Comparison of ENCODE assay signal across 8 mouse cellular contexts in genomic region chr7:80825843-80826403, GRCm38 (mm10). TPM values are rescaled to one million over a fixed set of nuclear protein-coding genes. Genes with fewer than 3 reads are reported as not detected.
DNase-seq lines count a peak whose midpoint lies in the region; ATAC-seq lines count a peak whose summit lies in the region.

Iqgap1 (minus strand) TSS chr7:80825974.

- H3K4me3 ChIP-seq in kidney, embryonic 14.5 days (ENCODE audit: low read length): no peak within 1 kb of the TSS
- no peak within 1 kb of the TSS for H3K4me3 ChIP-seq in forebrain, embryonic 14.5 days (ENCODE audit: low read depth, low read length)
- H3K4me3 ChIP-seq in hindbrain, embryonic 14.5 days (replicated peaks; ENCODE audit: low read length): no peak within 1 kb of the TSS
- no peak within 1 kb of the TSS for H3K4me3 ChIP-seq in lung, embryonic 16.5 days (ENCODE audit: low read length)

- no peak for DNase-seq in kidney, postnatal 14 days
- DNase-seq in NIH3T3 (ENCODE audit: low read depth): peak; percentile 69
- DNase-seq in forebrain, embryonic 14.5 days (ENCODE audit: low spot score): no peak
- DNase-seq in hindbrain, embryonic 14.5 days (ENCODE audit: low spot score): no peak
- no peak for DNase-seq in retina, postnatal 1 day
- DNase-seq in B cell, adult 2 months: no peak

- H3K9me3 ChIP-seq in kidney, embryonic 14.5 days (ENCODE audit: control insufficient read depth, low read length): no peaks in the 10 kb centered on the region
- H3K9me3 ChIP-seq in forebrain, embryonic 14.5 days (replicated peaks; ENCODE audit: control insufficient read depth, low read length): no peaks in the 10 kb centered on the region
- no peaks in the 10 kb centered on the region for H3K9me3 ChIP-seq in hindbrain, embryonic 14.5 days (ENCODE audit: control insufficient read depth, low read length)
- H3K9me3 ChIP-seq in lung, embryonic 16.5 days (ENCODE audit: control insufficient read depth, low read length): no peaks in the 10 kb centered on the region

- no peak within 1 kb of the TSS for H3K9ac ChIP-seq in kidney, embryonic 14.5 days (ENCODE audit: low read depth, low read length)
- H3K9ac ChIP-seq in forebrain, embryonic 14.5 days (ENCODE audit: low read length): no peak within 1 kb of the TSS
- H3K9ac ChIP-seq in hindbrain, embryonic 14.5 days: no peak within 1 kb of the TSS
- H3K9ac ChIP-seq in lung, embryonic 16.5 days (ENCODE audit: low read length): no peak within 1 kb of the TSS

- peak; percentile 39 for ATAC-seq in kidney, embryonic 14.5 days (ENCODE audit: low FRiP score, low TSS enrichment)
- ATAC-seq in forebrain, embryonic 14.5 days: no peak
- no peak for ATAC-seq in hindbrain, embryonic 14.5 days (ENCODE audit: low FRiP score)
- ATAC-seq in lung, embryonic 16.5 days (ENCODE audit: low read depth): peak; percentile 35

- H3K4me2 ChIP-seq in kidney, embryonic 14.5 days (replicated peaks; ENCODE audit: low read depth, low read length): no peak within 1 kb of the TSS
- no peak within 1 kb of the TSS for H3K4me2 ChIP-seq in forebrain, embryonic 14.5 days (ENCODE audit: low read length)
- H3K4me2 ChIP-seq in hindbrain, embryonic 14.5 days (replicated peaks): no peak within 1 kb of the TSS
- H3K4me2 ChIP-seq in lung, embryonic 16.5 days (ENCODE audit: low read depth, low read length): no peak within 1 kb of the TSS

- H3K36me3 ChIP-seq in kidney, embryonic 14.5 days (ENCODE audit: control insufficient read depth, insufficient read depth, low read length): no peaks in the 10 kb centered on the region
- H3K36me3 ChIP-seq in forebrain, embryonic 14.5 days (ENCODE audit: control insufficient read depth, insufficient read depth, low read length): no peaks in the 10 kb centered on the region
- no peaks in the 10 kb centered on the region for H3K36me3 ChIP-seq in hindbrain, embryonic 14.5 days (replicated peaks; ENCODE audit: control insufficient read depth, insufficient read depth)
- no peaks in the 10 kb centered on the region for H3K36me3 ChIP-seq in lung, embryonic 16.5 days (ENCODE audit: control insufficient read depth, insufficient read depth, low read length)

- H3K4me1 ChIP-seq in kidney, embryonic 14.5 days (ENCODE audit: control insufficient read depth, insufficient read depth, low read length): peaks cover 30% of the 10 kb centered on the region
- no peaks in the 10 kb centered on the region for H3K4me1 ChIP-seq in forebrain, embryonic 14.5 days (ENCODE audit: control insufficient read depth, insufficient read depth, low read length)
- no peaks in the 10 kb centered on the region for H3K4me1 ChIP-seq in hindbrain, embryonic 14.5 days (replicated peaks; ENCODE audit: control insufficient read depth, insufficient read depth, low read length)
- H3K4me1 ChIP-seq in lung, embryonic 16.5 days (replicated peaks; ENCODE audit: control insufficient read depth, insufficient read depth, low read length): peaks cover 10% of the 10 kb centered on the region; the same call in 1 of the 2 replicates

- H3K27me3 ChIP-seq in kidney, embryonic 14.5 days (ENCODE audit: control insufficient read depth, insufficient read depth, low read length): no peaks in the 10 kb centered on the region
- H3K27me3 ChIP-seq in forebrain, embryonic 14.5 days (replicated peaks; ENCODE audit: control insufficient read depth, insufficient read depth, low read length): no peaks in the 10 kb centered on the region
- H3K27me3 ChIP-seq in hindbrain, embryonic 14.5 days (ENCODE audit: control insufficient read depth, insufficient read depth, low read length): no peaks in the 10 kb centered on the region
- no peaks in the 10 kb centered on the region for H3K27me3 ChIP-seq in lung, embryonic 16.5 days (ENCODE audit: control insufficient read depth, insufficient read depth, low read depth, low read length)

- WGBS in kidney, embryonic 14.5 days: 28% methylated on average over 11 of the region's 11 CpGs
- WGBS in forebrain, embryonic 14.5 days: 81% methylated on average over 11 of the region's 11 CpGs
- WGBS in hindbrain, embryonic 14.5 days: 79% methylated on average over 11 of the region's 11 CpGs
- 47% methylated on average over 11 of the region's 11 CpGs for WGBS in lung, embryonic 16.5 days

- H3K27ac ChIP-seq in kidney, embryonic 14.5 days (ENCODE audit: low read depth, low read length): peak within 1 kb of the TSS; percentile 62; the same call in 1 of the 2 replicates
- H3K27ac ChIP-seq in forebrain, embryonic 14.5 days (ENCODE audit: low read depth, low read length): no peak within 1 kb of the TSS
- no peak within 1 kb of the TSS for H3K27ac ChIP-seq in hindbrain, embryonic 14.5 days
- H3K27ac ChIP-seq in lung, embryonic 16.5 days (ENCODE audit: low read length): peak within 1 kb of the TSS; percentile 50; the same call in 1 of the 2 replicates

RNA-seq across cellular contexts. Expression of gene Iqgap1, which starts in this region (rescaled TPM):
- 61.0 and 110 TPM in 2 replicates for polyA plus RNA-seq in kidney, embryonic 14.5 days (2014; fragmentation: Nextera tagmentation; extraction: Ambion mirVana)
- 16.5 and 21.5 TPM in 2 replicates for polyA plus RNA-seq in forebrain, embryonic 14.5 days (2014; fragmentation: Nextera tagmentation; extraction: Ambion mirVana)
- 19.6 and 24.7 TPM in 2 replicates for polyA plus RNA-seq in hindbrain, embryonic 14.5 days (2014; fragmentation: Nextera tagmentation; extraction: Ambion mirVana)
- polyA plus RNA-seq in lung, embryonic 16.5 days (2015; fragmentation: Nextera tagmentation; extraction: Ambion mirVana): 136 and 141 TPM in 2 replicates

Comparison
In these comparisons a context has a peak if more than half of its experiments do, and no peak if none do; other contexts are left out.
1. ATAC-seq: peak in kidney, embryonic 14.5 days (single experiment) and lung, embryonic 16.5 days (single experiment); none in forebrain, embryonic 14.5 days (single experiment) and hindbrain, embryonic 14.5 days (single experiment).
2. H3K27ac ChIP-seq: peak in kidney, embryonic 14.5 days (single experiment) and lung, embryonic 16.5 days (single experiment); none in forebrain, embryonic 14.5 days (single experiment) and hindbrain, embryonic 14.5 days (single experiment).